Mouse (Mus musculus): ENCODE data around the gene Pi16. TPM values are rescaled to one million over a fixed set of nuclear protein-coding genes. Genes with fewer than 3 reads are reported as not detected.

Gene Pi16
- polyA plus RNA-seq, 1 experiment from 2014 or later, result 0.84 TPM

DNA sequence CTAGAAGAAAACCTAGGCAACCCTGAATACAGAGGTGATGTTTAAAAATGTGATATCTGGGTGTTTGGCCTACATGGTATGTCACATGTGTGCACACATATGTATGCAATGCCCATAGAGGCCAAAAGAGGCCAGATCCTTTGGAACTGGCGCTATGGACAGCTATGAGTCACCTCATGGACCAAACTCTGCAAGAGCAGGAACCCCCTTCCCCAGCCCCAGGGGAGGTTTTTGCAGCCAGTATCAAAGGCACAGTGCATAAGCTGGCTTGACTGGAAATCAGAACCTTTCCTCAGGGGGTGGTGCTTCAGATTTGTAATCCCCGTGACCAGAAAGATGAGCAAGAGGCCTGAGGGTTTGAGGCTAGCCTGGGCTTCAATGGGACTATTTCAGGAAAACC is 5.4 kb upstream of the Pi16 start:
- ATAC-seq (ENCODE audit: low FRiP score) (no peak), DNase-seq (ENCODE audit: low spot score) (no peak)
- WGBS, result 94% methylated on average over 2 of the region's 2 CpGs
- Histone ChIP-seq H3K4me1 (replicated peaks; ENCODE audit: control insufficient read depth, insufficient read depth, low read length) (0 out of 2 replicates have a peak, but pooled peaks cover 1% of the 10 kb centered on the region), H3K9ac (no peak overlapping the region), H3K27ac (no peak overlapping the region), H3K36me3 (replicated peaks; ENCODE audit: control insufficient read depth, insufficient read depth) (no peaks in the 10 kb centered on the region), H3K27me3 (ENCODE audit: control insufficient read depth, insufficient read depth, low read length) (no peaks in the 10 kb centered on the region), H3K4me2 (replicated peaks) (no peak overlapping the region), H3K9me3 (ENCODE audit: control insufficient read depth, low read length) (no peaks in the 10 kb centered on the region; the same call in 1 of the 2 replicates), H3K4me3 (replicated peaks; ENCODE audit: low read length) (no peak overlapping the region)

DNA sequence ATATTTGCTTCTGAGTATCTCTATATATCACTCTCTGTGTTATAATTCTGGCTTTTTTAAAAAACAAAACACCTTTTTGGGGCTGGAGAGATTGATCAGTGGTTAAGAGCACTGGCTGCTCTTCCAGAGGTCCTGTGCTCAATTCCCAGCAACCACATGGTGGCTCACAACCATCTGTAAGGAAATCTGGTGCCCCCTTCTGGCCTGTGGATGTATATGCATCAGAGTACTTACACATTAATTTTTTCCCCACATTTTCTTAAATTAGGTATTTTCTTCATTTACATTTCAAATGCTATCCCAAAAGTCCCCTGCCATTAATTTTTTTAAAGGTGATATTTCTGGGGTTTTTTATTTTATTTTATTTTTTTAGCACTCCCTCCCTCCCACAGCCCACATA is 4.2 kb upstream of the Pi16 start:
- no peak overlapping the region for H3K4me3 ChIP-seq (replicated peaks; ENCODE audit: low read length)
- H3K9me3 ChIP-seq (ENCODE audit: control insufficient read depth, low read length), result no peaks in the 10 kb centered on the region; the same call in 1 of the 2 replicates
- DNase-seq (ENCODE audit: low spot score), result no peak
- no peak overlapping the region for H3K4me2 ChIP-seq (replicated peaks)
- H3K9ac ChIP-seq, result no peak overlapping the region
- no peaks in the 10 kb centered on the region for H3K27me3 ChIP-seq (ENCODE audit: control insufficient read depth, insufficient read depth, low read length)
- H3K36me3 ChIP-seq (replicated peaks; ENCODE audit: control insufficient read depth, insufficient read depth), result no peaks in the 10 kb centered on the region
- no peaks in the 10 kb centered on the region for H3K4me1 ChIP-seq (replicated peaks; ENCODE audit: control insufficient read depth, insufficient read depth, low read length)
- no peak overlapping the region for H3K27ac ChIP-seq
- ATAC-seq (ENCODE audit: low FRiP score), result no peak

- H3K36me3 ChIP-seq (replicated peaks; ENCODE audit: control insufficient read depth, insufficient read depth), result no peaks in the 10 kb centered on the region
- H3K4me1 ChIP-seq (replicated peaks; ENCODE audit: control insufficient read depth, insufficient read depth, low read length), result no peaks in the 10 kb centered on the region
- no peaks in the 10 kb centered on the region; the same call in 1 of the 2 replicates for H3K9me3 ChIP-seq (ENCODE audit: control insufficient read depth, low read length)
- H3K27me3 ChIP-seq (ENCODE audit: control insufficient read depth, insufficient read depth, low read length), result peaks cover 6% of the 10 kb centered on the region
- WGBS, result 44% methylated on average over 9 of the region's 9 CpGs
- no peak overlapping the region for H3K4me3 ChIP-seq (replicated peaks; ENCODE audit: low read length)
- no peak overlapping the region for H3K9ac ChIP-seq
- no peak for ATAC-seq (ENCODE audit: low FRiP score)
- no peak overlapping the region for H3K4me2 ChIP-seq (replicated peaks)
- DNase-seq (ENCODE audit: low spot score), result no peak
- no peak overlapping the region for H3K27ac ChIP-seq
Measured at GRCm38 (mm10) chr17:29315672-29316465, 1.6 kb upstream of the Pi16 start.

GRCm38 (mm10) chr17:29316891-29317290 is 589 bp upstream of the Pi16 start:
- Histone ChIP-seq H3K27ac (no peak overlapping the region), H3K9me3 (ENCODE audit: control insufficient read depth, low read length) (no peaks in the 10 kb centered on the region; the same call in 1 of the 2 replicates), H3K27me3 (ENCODE audit: control insufficient read depth, insufficient read depth, low read length) (peaks cover 16% of the 10 kb centered on the region), H3K4me3 (replicated peaks; ENCODE audit: low read length) (no peak overlapping the region), H3K4me1 (replicated peaks; ENCODE audit: control insufficient read depth, insufficient read depth, low read length) (0 out of 2 replicates have a peak, but pooled peaks cover under 1% of the 10 kb centered on the region), H3K4me2 (replicated peaks) (no peak overlapping the region), H3K36me3 (replicated peaks; ENCODE audit: control insufficient read depth, insufficient read depth) (no peaks in the 10 kb centered on the region), H3K9ac (no peak overlapping the region)
- ATAC-seq (ENCODE audit: low FRiP score), result no peak
- DNase-seq (ENCODE audit: low spot score), result no peak
- 86% methylated on average over 3 of the region's 3 CpGs for WGBS

DNA sequence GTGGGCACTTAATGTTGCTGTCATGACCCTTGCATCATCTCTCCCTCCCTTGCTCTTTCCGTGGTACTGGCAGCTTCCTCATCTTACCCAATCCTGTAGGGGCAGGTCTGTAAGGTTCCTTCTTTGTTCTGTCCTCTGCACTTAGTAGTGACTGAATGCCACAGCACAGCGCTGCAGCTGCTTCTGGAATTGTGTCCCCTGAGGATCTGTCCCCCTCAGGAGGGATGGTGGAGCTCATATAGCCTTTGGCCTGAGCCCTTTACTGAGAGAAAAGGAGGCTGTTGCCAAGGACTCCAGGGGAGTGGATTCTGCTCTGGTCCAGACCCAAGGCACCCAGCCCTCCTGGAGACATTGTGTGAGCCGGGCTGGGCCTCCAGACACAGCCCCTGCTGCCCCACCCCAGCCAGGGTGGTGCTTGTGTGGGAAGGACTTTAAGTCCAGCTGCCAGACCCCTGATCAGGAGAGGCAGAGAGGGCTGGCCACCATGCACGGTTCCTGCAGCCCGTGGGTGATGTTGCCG is 1.3 kb downstream of the Pi16 start:
- Histone ChIP-seq H3K4me2 (replicated peaks) (no peak overlapping the region), H3K36me3 (replicated peaks; ENCODE audit: control insufficient read depth, insufficient read depth) (no peaks in the 10 kb centered on the region), H3K4me1 (replicated peaks; ENCODE audit: control insufficient read depth, insufficient read depth, low read length) (0 out of 2 replicates have a peak, but pooled peaks cover 4% of the 10 kb centered on the region), H3K27ac (no peak overlapping the region), H3K27me3 (ENCODE audit: control insufficient read depth, insufficient read depth, low read length) (peaks cover 29% of the 10 kb centered on the region), H3K4me3 (replicated peaks; ENCODE audit: low read length) (no peak overlapping the region), H3K9me3 (ENCODE audit: control insufficient read depth, low read length) (no peaks in the 10 kb centered on the region), H3K9ac (no peak overlapping the region)
- DNase-seq (ENCODE audit: low spot score) (no peak), ATAC-seq (ENCODE audit: low FRiP score) (no peak)
- WGBS, result 46% methylated on average over 6 of the region's 6 CpGs

DNA sequence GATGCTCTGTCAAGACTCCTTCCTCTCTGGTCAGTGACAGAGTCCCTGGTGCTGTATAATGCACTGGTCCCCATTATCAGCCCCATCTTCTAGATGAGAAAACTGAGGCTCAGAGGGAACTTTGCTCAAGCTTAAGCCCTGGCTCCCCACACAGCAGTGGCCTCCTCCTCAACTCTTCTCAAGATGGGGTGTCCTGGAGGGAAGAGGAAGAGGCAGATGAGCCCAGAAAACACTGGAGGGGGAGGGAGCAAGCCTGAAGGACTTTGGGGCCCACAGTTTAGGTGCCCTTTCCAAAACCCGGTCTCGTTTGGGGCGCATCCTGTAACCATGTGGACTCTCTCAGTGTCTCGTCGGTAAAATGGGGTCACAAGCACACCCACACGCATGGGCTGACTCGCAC is 2.0 kb downstream of the Pi16 start:
- no peak overlapping the region for H3K4me3 ChIP-seq (replicated peaks; ENCODE audit: low read length)
- no peak for DNase-seq (ENCODE audit: low spot score)
- H3K27me3 ChIP-seq (ENCODE audit: control insufficient read depth, insufficient read depth, low read length), result peaks cover 29% of the 10 kb centered on the region
- H3K4me1 ChIP-seq (replicated peaks; ENCODE audit: control insufficient read depth, insufficient read depth, low read length), result 0 out of 2 replicates have a peak, but pooled peaks cover 4% of the 10 kb centered on the region
- no peak overlapping the region for H3K9ac ChIP-seq
- no peaks in the 10 kb centered on the region for H3K36me3 ChIP-seq (replicated peaks; ENCODE audit: control insufficient read depth, insufficient read depth)
- ATAC-seq (ENCODE audit: low FRiP score), result no peak
- WGBS, result 93% methylated on average over 7 of the region's 7 CpGs
- H3K9me3 ChIP-seq (ENCODE audit: control insufficient read depth, low read length), result no peaks in the 10 kb centered on the region
- no peak overlapping the region for H3K27ac ChIP-seq
- H3K4me2 ChIP-seq (replicated peaks), result no peak overlapping the region

DNA sequence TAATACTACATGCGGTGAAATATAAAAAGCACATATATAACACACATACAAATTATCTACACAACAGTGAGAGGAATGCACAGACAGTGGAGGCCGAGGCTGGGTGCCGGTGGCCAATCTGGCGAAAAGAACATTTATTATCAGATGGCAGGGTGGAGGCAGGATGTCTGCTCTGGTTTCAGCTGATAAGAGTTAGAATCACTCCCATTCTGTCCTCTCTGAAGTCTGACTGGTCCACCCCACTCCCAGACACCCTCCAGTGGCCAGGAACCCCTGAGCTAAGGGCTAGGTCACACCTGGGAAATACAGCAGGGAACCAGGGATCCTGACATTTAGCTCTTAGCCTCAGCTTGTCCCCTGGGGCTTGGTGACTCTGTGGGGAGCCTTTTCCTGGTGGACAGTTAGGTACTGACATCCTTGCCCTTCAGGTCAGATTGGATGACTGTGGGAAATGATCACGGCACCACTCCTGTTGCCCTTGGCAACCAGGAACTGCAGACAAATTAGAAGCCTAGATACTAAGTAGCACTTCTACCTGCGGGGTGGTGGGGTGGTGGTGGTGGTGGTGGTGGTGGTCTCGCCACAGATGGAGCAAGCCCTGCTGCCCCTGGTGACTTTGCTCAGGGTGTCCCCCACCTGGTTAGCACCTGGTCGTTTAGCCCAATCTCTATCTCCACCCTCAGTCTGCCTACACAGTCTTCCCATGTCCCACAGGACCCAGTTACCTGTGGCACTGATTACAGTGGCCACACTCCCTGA is 2.6 kb downstream of the Pi16 start:
- 0 out of 2 replicates have a peak, but pooled peaks cover 4% of the 10 kb centered on the region for H3K4me1 ChIP-seq (replicated peaks; ENCODE audit: control insufficient read depth, insufficient read depth, low read length)
- no peaks in the 10 kb centered on the region for H3K9me3 ChIP-seq (ENCODE audit: control insufficient read depth, low read length)
- H3K27me3 ChIP-seq (ENCODE audit: control insufficient read depth, insufficient read depth, low read length), result peaks cover 29% of the 10 kb centered on the region
- WGBS, result 76% methylated on average over 8 of the region's 8 CpGs
- H3K9ac ChIP-seq, result no peak overlapping the region
- H3K4me3 ChIP-seq (replicated peaks; ENCODE audit: low read length), result no peak overlapping the region
- DNase-seq (ENCODE audit: low spot score) (no peak), ATAC-seq (ENCODE audit: low FRiP score) (no peak)
- no peak overlapping the region for H3K27ac ChIP-seq
- H3K36me3 ChIP-seq (replicated peaks; ENCODE audit: control insufficient read depth, insufficient read depth), result no peaks in the 10 kb centered on the region
- H3K4me2 ChIP-seq (replicated peaks), result no peak overlapping the region

GRCm38 (mm10) chr17:29321765-29322602 is 4.5 kb downstream of the Pi16 start:
- ATAC-seq (ENCODE audit: low FRiP score) (no peak), DNase-seq (ENCODE audit: low spot score) (no peak)
- Histone ChIP-seq H3K4me2 (replicated peaks) (no peak overlapping the region; the same call in 1 of the 2 replicates), H3K36me3 (replicated peaks; ENCODE audit: control insufficient read depth, insufficient read depth) (no peaks in the 10 kb centered on the region), H3K27ac (no peak overlapping the region), H3K9ac (no peak overlapping the region), H3K27me3 (ENCODE audit: control insufficient read depth, insufficient read depth, low read length) (peaks cover 29% of the 10 kb centered on the region), H3K4me1 (replicated peaks; ENCODE audit: control insufficient read depth, insufficient read depth, low read length) (peaks cover 16% of the 10 kb centered on the region), H3K4me3 (replicated peaks; ENCODE audit: low read length) (no peak overlapping the region), H3K9me3 (ENCODE audit: control insufficient read depth, low read length) (no peaks in the 10 kb centered on the region)
- 17% methylated on average over 41 of the region's 41 CpGs for WGBS

GRCm38 (mm10) chr17:29322603-29322962 is 5.1 kb downstream of the Pi16 start:
- no peak overlapping the region for H3K4me2 ChIP-seq (replicated peaks)

More at GRCm38 (mm10) chr17:29322603-29322962, 5.1 kb downstream of the Pi16 start:
- WGBS, result 20% methylated on average over 18 of the region's 18 CpGs
- no peak overlapping the region for H3K9ac ChIP-seq
- DNase-seq (ENCODE audit: low spot score), result no peak
- H3K27me3 ChIP-seq (ENCODE audit: control insufficient read depth, insufficient read depth, low read length), result peaks cover 29% of the 10 kb centered on the region
- H3K9me3 ChIP-seq (ENCODE audit: control insufficient read depth, low read length), result no peaks in the 10 kb centered on the region
- no peak for ATAC-seq (ENCODE audit: low FRiP score)
- no peak overlapping the region for H3K27ac ChIP-seq
- peaks cover 21% of the 10 kb centered on the region for H3K4me1 ChIP-seq (replicated peaks; ENCODE audit: control insufficient read depth, insufficient read depth, low read length)
- no peaks in the 10 kb centered on the region for H3K36me3 ChIP-seq (replicated peaks; ENCODE audit: control insufficient read depth, insufficient read depth)
- no peak overlapping the region for H3K4me3 ChIP-seq (replicated peaks; ENCODE audit: low read length)
